Mouse (Mus musculus): ENCODE measurements around the gene Vmn2r37. TPM values are rescaled to one million over a fixed set of nuclear protein-coding genes. Genes with fewer than 3 reads are reported as not detected.
"Not testable (repeated sequence)": the region's sequence is repeated elsewhere in the genome, so short reads cannot be mapped to it uniquely, and the experiment has no call there.

Vmn2r37 gene
- not detected in 2 replicates for polyA plus RNA-seq (2014; fragmentation: Nextera tagmentation; extraction: Ambion mirVana)

DNA sequence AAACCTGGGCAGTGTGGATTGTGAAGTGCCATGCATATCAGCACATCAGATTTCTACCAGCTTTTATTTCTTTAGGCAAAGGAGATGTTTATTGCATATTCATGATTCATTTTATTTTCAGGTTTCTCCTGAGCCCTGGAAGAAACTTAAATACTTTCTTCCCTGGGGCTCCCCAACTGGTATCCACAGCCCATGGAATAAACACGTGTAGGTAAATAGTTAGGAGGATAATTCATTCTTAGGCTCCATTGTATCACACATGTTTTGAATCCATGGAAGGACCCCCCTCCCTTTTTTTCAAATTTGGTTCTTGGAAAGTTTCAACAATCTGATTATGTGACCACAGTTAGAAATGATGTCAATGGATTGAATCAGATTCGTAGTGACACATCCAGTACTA lies at the start of gene Vmn2r37:
TSS of gene Vmn2r37 (minus strand) at position 101 of the 400 bp plus-strand sequence.
- H3K27me3 ChIP-seq (ENCODE audit: control insufficient read depth, insufficient read depth, low read length); ATAC-seq (replicated peaks; ENCODE audit: insufficient number of reproducible peaks, low FRiP score, low TSS enrichment, low read depth); H3K4me3 ChIP-seq (ENCODE audit: low read depth, low read length); H3K27ac ChIP-seq (replicated peaks; ENCODE audit: low read depth, low read length); H3K9ac ChIP-seq (replicated peaks; ENCODE audit: low read length); H3K36me3 ChIP-seq (replicated peaks; ENCODE audit: control insufficient read depth, insufficient read depth, low read depth, low read length); H3K9me3 ChIP-seq (replicated peaks; ENCODE audit: control insufficient read depth, low read length); H3K4me2 ChIP-seq (ENCODE audit: low read depth, low read length); H3K4me1 ChIP-seq (ENCODE audit: control insufficient read depth, insufficient read depth, low read length); DNase-seq (ENCODE audit: low spot score): not testable (repeated sequence)
- 57% methylated on average over 1 of the region's 2 CpGs for WGBS

Other genes with a start within 250 kb of the Vmn2r37 start
- not detected in 2 replicates for gene Vmn2r39, start 192.9 kb downstream of the Vmn2r37 start, polyA plus RNA-seq (2014; fragmentation: Nextera tagmentation; extraction: Ambion mirVana)
- gene Vmn2r38, start 125.8 kb downstream of the Vmn2r37 start, polyA plus RNA-seq (2014; fragmentation: Nextera tagmentation; extraction: Ambion mirVana), result not detected in 2 replicates